Mouse (Mus musculus) olfactory bulb, adult 2 months (tissue): ENCODE results near the gene Pikfyve. TPM values are rescaled to one million over a fixed set of nuclear protein-coding genes. Genes with fewer than 3 reads are reported as not detected.

Experiments
- H3K27ac ChIP-seq: fragments of 200-500 bp; 2 replicates; pipeline ENCODE4 v1.5.1; 2012; ENCODE audit warnings: low read depth, low read length; ENCODE audit not compliant: insufficient read depth
- H3K4me1 ChIP-seq: fragments of 200-500 bp; 2 replicates; pipeline ENCODE4 v1.6.1; 2012; ENCODE audit warnings: low read length; ENCODE audit not compliant: control insufficient read depth, insufficient read depth
- H3K4me3 ChIP-seq: fragments of 200-500 bp; 2 replicates; pipeline ENCODE4 v1.5.1; 2012; ENCODE audit warnings: mild to moderate bottlenecking, low read depth, low read length, moderate library complexity; ENCODE audit not compliant: insufficient read depth
- CTCF ChIP-seq: fragments of 200-500 bp; IDR thresholded peaks from 2 replicates; pipeline ENCODE4 v1.5.1; 2012; ENCODE audit warnings: low read depth, mild to moderate bottlenecking, low read length, moderate library complexity; ENCODE audit not compliant: insufficient read depth
- POLR2A ChIP-seq: fragments of 200-500 bp; IDR thresholded peaks from 2 replicates; pipeline ENCODE4 v1.6.1; 2012; ENCODE audit warnings: mild to moderate bottlenecking, low read depth, low read length, moderate library complexity; ENCODE audit not compliant: insufficient read depth
- WGBS: fragments of 180-500 bp; shearing (Covaris S2); methylation state at CpG from one replicate; pipeline ENCODE4 v1.1.7; 2018; 5-methylcytosine and 5-hydroxymethylcytosine counted together
- polyA plus RNA-seq: library from polyadenylated mRNA; stranded (reverse); fragments of >200 nt; gene quantifications from 2 replicates; pipeline ENCODE4 v1.2.4, GENCODE M21; 2012; ENCODE audit warnings: low replicate concordance; ENCODE audit not compliant: missing spikeins, insufficient read depth, insufficient read length

The Pikfyve gene
- polyA plus RNA-seq, 1 experiment, result not detected

DNA sequence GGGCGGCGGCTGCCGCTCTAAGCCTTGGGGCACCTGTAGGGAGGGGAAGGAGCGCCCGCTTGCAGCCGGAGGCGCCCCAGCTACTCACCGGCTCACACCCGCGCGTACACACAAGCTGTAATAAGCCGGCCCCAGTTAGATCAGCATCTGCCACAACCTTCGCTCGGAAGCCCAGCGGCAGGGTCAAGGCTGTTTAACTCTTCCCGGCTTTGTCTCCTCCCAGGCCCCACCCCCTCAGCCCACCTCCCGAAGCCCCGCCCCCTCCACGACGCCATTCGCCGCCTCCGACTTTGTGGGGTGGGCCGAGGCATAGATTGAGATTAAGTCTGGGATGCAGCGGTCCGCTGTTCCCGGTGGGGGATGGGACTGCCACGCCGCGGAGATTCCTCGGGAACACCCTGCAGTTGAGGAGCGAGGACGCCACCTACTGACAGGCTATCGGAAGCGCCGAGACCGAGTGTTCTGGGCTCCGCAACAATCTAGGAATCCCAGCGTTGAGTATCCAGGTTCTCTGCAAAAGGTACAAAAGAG, 7.5 kb upstream of the Pikfyve start:
- Histone ChIP-seq H3K27ac (peak overlapping the region; percentile 94), H3K4me1 (peaks cover 5% of the 10 kb centered on the region; the same call in 1 of the 2 replicates), H3K4me3 (peak overlapping the region; percentile 91)
- TF ChIP-seq CTCF (peak; percentile 76), POLR2A (0 out of 2 replicates have a peak, but pooled peaks have one; percentile 35)
- WGBS, result under 1% methylated on average over 38 of the region's 39 CpGs

DNA sequence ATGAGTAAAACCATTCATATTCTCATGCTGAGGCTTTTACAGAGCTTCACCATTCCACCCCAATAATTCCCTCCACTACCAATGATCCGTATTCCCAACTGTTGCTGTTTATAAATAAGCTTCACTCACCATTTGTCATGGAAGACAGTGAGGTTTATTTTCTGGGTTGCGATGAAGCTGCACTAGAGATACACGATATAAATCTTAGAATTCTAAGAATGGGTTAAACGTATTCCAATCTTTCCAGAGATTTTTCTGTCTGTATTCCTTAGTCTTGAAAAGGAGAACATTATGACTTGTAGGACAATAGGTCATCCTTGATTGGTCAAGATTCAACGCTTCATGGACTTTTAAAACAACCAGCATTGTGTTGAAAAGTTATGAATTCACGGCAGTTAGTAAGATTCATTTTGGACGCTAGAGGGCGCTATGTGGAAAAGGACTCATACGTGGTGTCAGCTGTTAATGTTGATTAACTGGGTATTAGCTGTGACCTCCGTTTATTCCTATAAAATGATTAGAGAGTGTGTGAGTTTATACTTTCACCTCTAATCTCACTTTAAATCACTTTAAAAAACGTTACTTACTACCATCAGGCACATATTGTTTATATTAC, 6.7 kb upstream of the Pikfyve start:
- 1% methylated on average over 11 of the region's 11 CpGs for WGBS
- TF ChIP-seq CTCF (no peak), POLR2A (no peak)
- H3K27ac ChIP-seq, result no peak overlapping the region
- H3K4me1 ChIP-seq, result peaks cover 5% of the 10 kb centered on the region; the same call in 1 of the 2 replicates
- no peak overlapping the region for H3K4me3 ChIP-seq

DNA sequence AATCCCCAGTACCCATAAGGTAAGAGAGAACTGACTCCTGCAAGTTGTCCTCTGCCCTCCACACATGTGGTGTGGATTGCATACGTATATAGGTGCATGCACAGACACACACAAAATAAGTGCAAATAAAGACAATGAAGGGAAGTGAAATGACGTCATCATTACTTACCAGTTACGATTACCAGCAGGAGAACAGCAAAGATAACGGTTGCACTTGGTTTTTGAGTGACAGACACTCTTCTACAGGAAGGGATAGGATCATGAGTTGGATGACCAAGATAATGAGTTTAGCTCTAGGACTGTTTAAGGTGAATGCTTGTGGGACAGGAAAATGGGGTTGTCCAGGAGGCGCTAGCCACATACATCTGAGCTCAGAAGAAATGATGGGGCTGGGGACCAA, 5.0 kb upstream of the Pikfyve start:
- 92% methylated on average over 5 of the region's 5 CpGs for WGBS
- H3K27ac ChIP-seq, result no peak overlapping the region
- TF ChIP-seq POLR2A (no peak), CTCF (no peak)
- 0 out of 2 replicates have a peak, but pooled peaks cover 3% of the 10 kb centered on the region for H3K4me1 ChIP-seq
- no peak overlapping the region for H3K4me3 ChIP-seq

DNA sequence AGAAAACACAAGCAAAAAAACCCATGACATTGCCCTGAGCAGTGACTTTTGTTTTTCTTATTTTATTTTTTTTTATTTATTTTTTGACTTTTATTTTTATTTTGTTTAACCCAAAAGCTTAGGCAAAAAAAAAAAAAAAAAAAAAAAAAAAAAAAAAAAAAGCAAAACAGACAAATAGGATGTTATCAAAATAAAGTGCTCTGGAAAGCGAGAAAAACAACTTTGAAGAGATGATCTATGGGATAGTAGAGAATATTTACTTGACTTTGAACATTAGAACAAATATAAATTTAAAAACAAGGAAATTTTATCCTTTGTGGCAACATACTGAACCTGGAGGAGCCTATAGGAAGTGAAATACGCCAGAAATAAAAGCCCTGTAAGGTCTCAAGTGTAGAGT, 2.5 kb upstream of the Pikfyve start:
- no peak overlapping the region for H3K4me3 ChIP-seq
- H3K27ac ChIP-seq, result no peak overlapping the region
- WGBS, result 95% methylated on average over 2 of the region's 2 CpGs
- H3K4me1 ChIP-seq, result no peaks in the 10 kb centered on the region
- no peak for TF ChIP-seq POLR2A
- TF ChIP-seq CTCF, result no peak

DNA sequence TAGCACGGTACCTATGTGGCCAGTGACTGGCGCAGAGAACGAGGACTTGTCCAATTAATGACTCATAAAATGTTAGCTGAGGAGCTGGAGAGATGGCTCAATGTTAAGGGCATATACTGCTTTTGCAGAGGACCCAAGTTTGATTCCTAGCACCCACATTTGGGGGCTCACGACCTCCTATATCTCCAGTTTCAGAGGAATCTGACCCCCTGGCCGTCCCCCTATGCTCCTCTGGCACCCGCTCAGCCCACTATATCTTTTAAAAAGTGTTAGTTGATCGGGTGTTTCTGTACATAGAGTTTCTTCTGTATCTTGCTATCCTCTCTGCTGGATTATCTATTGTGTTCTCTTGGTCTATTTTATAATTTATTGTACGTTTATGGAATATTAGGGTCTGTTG, 1.5 kb upstream of the Pikfyve start:
- no peak overlapping the region for H3K27ac ChIP-seq
- H3K4me1 ChIP-seq, result no peaks in the 10 kb centered on the region
- TF ChIP-seq POLR2A (no peak), CTCF (no peak)
- H3K4me3 ChIP-seq, result no peak overlapping the region
- 87% methylated on average over 8 of the region's 8 CpGs for WGBS

DNA sequence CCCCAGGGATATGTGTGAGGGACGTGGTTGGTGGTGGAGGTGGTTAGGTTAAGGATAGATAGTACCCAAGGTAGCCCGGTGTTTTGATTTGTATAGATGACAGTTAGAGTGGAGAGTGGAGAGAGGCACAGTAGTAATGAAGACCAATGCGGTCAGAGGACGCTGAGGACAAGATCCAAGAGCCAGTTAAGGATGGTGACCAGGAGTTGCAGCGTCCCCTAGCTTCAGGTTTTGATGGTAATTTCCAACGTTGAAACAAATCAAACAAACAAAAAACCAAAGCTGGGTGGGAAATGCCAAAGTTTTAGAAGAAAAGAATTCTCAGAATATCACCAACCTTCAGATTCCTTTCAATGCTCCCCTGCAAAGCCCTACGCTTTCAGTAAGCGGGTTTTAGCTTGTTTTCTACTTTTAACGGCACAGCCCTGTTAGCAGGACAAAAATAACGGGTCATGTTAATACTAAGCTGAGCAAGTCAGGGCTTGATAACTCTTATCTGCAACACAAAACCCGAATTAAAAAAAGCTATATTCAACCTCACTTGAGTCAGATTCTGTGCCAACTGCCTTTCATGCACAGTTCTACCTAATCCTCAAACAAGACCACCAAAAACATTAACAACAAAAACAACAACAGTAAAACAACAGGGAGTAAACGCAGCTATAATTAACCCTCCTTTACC, 818 bp upstream of the Pikfyve start:
- Histone ChIP-seq H3K4me1 (no peaks in the 10 kb centered on the region), H3K4me3 (no peak overlapping the region), H3K27ac (peak overlapping the region; percentile 95)
- WGBS, result 14% methylated on average over 12 of the region's 12 CpGs
- TF ChIP-seq POLR2A (no peak), CTCF (no peak)

DNA sequence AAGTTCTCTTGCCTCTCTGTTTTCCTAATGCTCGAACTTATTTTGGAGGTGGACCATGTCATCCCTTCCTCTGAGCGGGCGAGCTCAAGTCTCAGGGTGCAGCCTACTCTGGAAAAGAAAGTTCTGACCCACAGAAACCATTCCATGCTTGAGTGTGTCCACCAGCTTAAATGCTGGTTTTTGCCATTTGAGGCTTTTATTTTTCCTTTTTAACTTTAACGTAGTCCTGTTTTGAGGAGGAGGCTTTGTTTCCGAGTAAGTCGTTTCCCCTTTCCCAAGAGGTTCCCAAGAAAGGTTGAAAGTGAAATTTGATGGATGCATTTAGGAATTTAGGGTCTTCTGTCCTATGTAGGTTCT, 569 bp downstream of the Pikfyve start:
- Histone ChIP-seq H3K4me3 (peak overlapping the region; percentile 95), H3K4me1 (no peaks in the 10 kb centered on the region), H3K27ac (no peak overlapping the region)
- under 1% methylated on average over 6 of the region's 6 CpGs for WGBS
- no peak for TF ChIP-seq CTCF
- TF ChIP-seq POLR2A, result no peak

DNA sequence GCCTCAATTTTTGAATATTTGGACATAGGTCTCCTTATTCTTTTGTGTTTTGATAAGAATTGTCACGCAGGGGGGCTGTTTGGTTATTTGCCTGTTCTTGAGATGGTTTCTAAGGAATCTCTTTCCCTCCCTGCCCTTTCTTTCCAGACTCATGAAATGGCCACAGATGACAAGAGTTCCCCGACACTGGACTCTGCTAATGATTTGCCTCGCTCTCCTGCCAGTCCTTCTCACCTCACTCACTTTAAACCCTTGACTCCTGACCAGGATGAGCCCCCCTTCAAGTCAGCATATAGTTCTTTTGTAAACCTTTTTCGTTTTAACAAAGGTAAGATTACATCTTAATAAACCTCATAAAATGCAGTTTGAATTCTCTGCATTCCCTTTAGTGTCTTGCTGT, 3.7 kb downstream of the Pikfyve start:
- Histone ChIP-seq H3K27ac (no peak overlapping the region), H3K4me1 (no peaks in the 10 kb centered on the region), H3K4me3 (no peak overlapping the region)
- no peak for TF ChIP-seq POLR2A
- no peak for TF ChIP-seq CTCF
- WGBS, result 87% methylated on average over 4 of the region's 4 CpGs

DNA sequence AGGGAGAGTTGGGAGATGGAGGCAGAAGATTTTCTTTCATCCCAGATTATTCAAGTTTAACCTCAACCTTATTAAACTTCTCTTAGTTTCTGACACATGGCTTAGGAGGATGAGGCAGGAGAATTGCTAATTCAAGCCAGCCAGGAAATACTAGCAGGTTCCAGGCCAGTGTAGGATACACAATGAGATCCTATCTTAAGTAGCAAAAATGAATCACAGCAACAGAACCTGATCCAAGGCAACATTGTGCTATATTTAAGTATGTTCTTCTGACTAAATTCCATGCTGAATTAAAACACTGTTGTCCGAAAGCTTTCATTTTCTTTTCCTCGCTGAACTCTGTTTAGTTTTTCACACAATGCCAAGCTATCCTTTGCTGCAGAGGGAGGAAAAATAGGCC, 6.7 kb downstream of the Pikfyve start:
- Histone ChIP-seq H3K4me3 (no peak overlapping the region), H3K4me1 (no peaks in the 10 kb centered on the region), H3K27ac (no peak overlapping the region)
- no peak for TF ChIP-seq POLR2A
- no peak for TF ChIP-seq CTCF
- WGBS, result 54% methylated on average over 2 of the region's 2 CpGs
